Comparison of ENCODE assay signal across 1 mouse cellular context in genomic region chr6:99091799-99092198, GRCm38 (mm10).
TF ChIP-seq lines count a peak whose summit lies in the region.

No protein-coding gene starts in this region.

TF ChIP-seq in CH12.LX, 34 proteins besides CTCF, POLR2A, EP300 and RAD21 (continued from another document):
- no peak for TF ChIP-seq PAX5 (IDR thresholded peaks at IDR 0.05; ENCODE audit: low read length)
- no peak for TF ChIP-seq ZKSCAN1 (IDR thresholded peaks at IDR 0.05; ENCODE audit: borderline replicate concordance, low read depth, low read length)
- no peak for TF ChIP-seq NELFE (IDR thresholded peaks at IDR 0.05; ENCODE audit: low read depth, low read length)
- TF ChIP-seq BHLHE40 (IDR thresholded peaks at IDR 0.05; ENCODE audit: low read depth, low read length), result peak; percentile 30; the same call in 1 of the 2 replicates
- TF ChIP-seq GABPA (IDR thresholded peaks at IDR 0.05; ENCODE audit: insufficient replicate concordance, low read depth, low read length), result no peak
- no peak for TF ChIP-seq MAX (IDR thresholded peaks at IDR 0.05; ENCODE audit: low read length)
- TF ChIP-seq SIN3A (IDR thresholded peaks at IDR 0.05; ENCODE audit: low read length), result peak; percentile 56
- TF ChIP-seq JUND (conservative IDR thresholded peaks at IDR 0.05; ENCODE audit: low read depth, low read length), result no peak
- TF ChIP-seq RCOR1 (conservative IDR thresholded peaks at IDR 0.05; ENCODE audit: low read depth, low read length), result no peak
- TF ChIP-seq CHD2 (IDR thresholded peaks at IDR 0.05; ENCODE audit: low read length), result peak; percentile 23; the same call in 1 of the 2 replicates
- TF ChIP-seq USF1 (IDR thresholded peaks at IDR 0.05; ENCODE audit: low read depth, low read length), result no peak
- no peak for TF ChIP-seq SMC3 (IDR thresholded peaks at IDR 0.05; ENCODE audit: low read depth, low read length)
- TF ChIP-seq HCFC1 (IDR thresholded peaks at IDR 0.05; ENCODE audit: low read depth, low read length), result no peak
- 0 out of 2 replicates have a peak, but pooled peaks have one; percentile 19 for TF ChIP-seq MAFK (IDR thresholded peaks at IDR 0.05; ENCODE audit: insufficient replicate concordance, low read length)
- peak; percentile 52; the same call in 1 of the 2 replicates for TF ChIP-seq MXI1 (IDR thresholded peaks at IDR 0.05; ENCODE audit: low read depth, low read length)
- peak; percentile 77 for TF ChIP-seq ZNF384 (IDR thresholded peaks at IDR 0.05; ENCODE audit: low read depth, low read length)
- TF ChIP-seq TBP (conservative IDR thresholded peaks at IDR 0.05; ENCODE audit: low read depth, low read length), result 0 out of 2 replicates have a peak, but pooled peaks have one; percentile 9
- no peak for TF ChIP-seq USF2 (conservative IDR thresholded peaks at IDR 0.05; ENCODE audit: low read depth, low read length)
- no peak; the same call in 1 of the 2 replicates for TF ChIP-seq MEF2A (IDR thresholded peaks at IDR 0.05; ENCODE audit: borderline replicate concordance, low read depth, low read length)
- TF ChIP-seq UBTF (IDR thresholded peaks at IDR 0.05; ENCODE audit: low read depth, low read length), result no peak
- TF ChIP-seq POLR2AphosphoS2 (IDR thresholded peaks at IDR 0.05; ENCODE audit: low read depth, low read length), result no peak
